Comparison of ENCODE assay signal across 8 mouse cellular contexts in genomic region chr6:120492499-120493373, GRCm38 (mm10). TPM values are rescaled to one million over a fixed set of nuclear protein-coding genes. Genes with fewer than 3 reads are reported as not detected.
DNase-seq lines count a peak whose midpoint lies in the region; ATAC-seq and TF ChIP-seq lines count a peak whose summit lies in the region.

No protein-coding gene starts in this region.

- H3K4me3 ChIP-seq in hindbrain, embryonic 13.5 days, result peak overlapping the region; percentile 86
- H3K4me3 ChIP-seq in liver, embryonic 14.5 days (ENCODE audit: insufficient read depth in 1 of 2, low read depth in 2 of 2, low read length in 2 of 2), result peak overlapping the region in 1 of 2 experiments; percentile 44; a peak in 3 of 4 replicates
- peak overlapping the region; percentile 84 for H3K4me3 ChIP-seq in neural tube, embryonic 13.5 days

- TF ChIP-seq CTCF in liver, embryonic 14.5 days (IDR thresholded peaks at IDR 0.05; ENCODE audit: low read depth), result no peak

- 0 out of 2 replicates have a peak, but pooled peaks cover 5% of the 10 kb centered on the region for H3K27me3 ChIP-seq in hindbrain, embryonic 13.5 days
- H3K27me3 ChIP-seq in liver, embryonic 14.5 days (ENCODE audit: control insufficient read depth, insufficient read depth, low read length), result peaks cover 50% of the 10 kb centered on the region
- H3K27me3 ChIP-seq in neural tube, embryonic 13.5 days, result no peaks in the 10 kb centered on the region; the same call in 1 of the 2 replicates

- peak; percentile 23 for ATAC-seq in hindbrain, embryonic 13.5 days (ENCODE audit: low FRiP score)
- peak; percentile 9; the same call in 1 of the 2 replicates for ATAC-seq in liver, embryonic 14.5 days (ENCODE audit: insufficient read depth)
- peak; percentile 15 for ATAC-seq in neural tube, embryonic 13.5 days (ENCODE audit: low read depth)

- no peaks in the 10 kb centered on the region for H3K9me3 ChIP-seq in hindbrain, embryonic 13.5 days
- H3K9me3 ChIP-seq in liver, embryonic 14.5 days (ENCODE audit: control insufficient read depth, low read length), result no peaks in the 10 kb centered on the region
- no peaks in the 10 kb centered on the region for H3K9me3 ChIP-seq in neural tube, embryonic 13.5 days

- H3K4me2 ChIP-seq in hindbrain, embryonic 13.5 days, result peak overlapping the region; percentile 82
- peak overlapping the region; percentile 62 for H3K4me2 ChIP-seq in liver, embryonic 14.5 days (ENCODE audit: low read depth)
- peak overlapping the region; percentile 84 for H3K4me2 ChIP-seq in neural tube, embryonic 13.5 days

- DNase-seq in layer of hippocampus, postnatal 36 days, result peak; percentile 33 to 50
- DNase-seq in layer of hippocampus, postnatal 14 days (ENCODE audit: low spot score in 2 of 2), result no peak
- DNase-seq in Muller cell, postnatal 12 days (ENCODE audit: inconsistent ontology term), result peak; percentile 51
- DNase-seq in embryo, embryonic 10.5 days (ENCODE audit: low spot score), result peak; percentile 50
- DNase-seq in liver, embryonic 14.5 days (ENCODE audit: low read depth in 3 of 3, low spot score in 3 of 3), result no peak
- no peak for DNase-seq in gastrocnemius, postnatal 14 days

- 1% methylated on average over 92 of the region's 95 CpGs for WGBS in hindbrain, embryonic 13.5 days
- WGBS in liver, embryonic 14.5 days (ENCODE audit: insufficient replicate concordance), result 2% methylated on average over 77 of the region's 95 CpGs
- WGBS in neural tube, embryonic 13.5 days, result 1% methylated on average over 81 of the region's 95 CpGs

- no peak for TF ChIP-seq EP300 in liver, embryonic 14.5 days (IDR thresholded peaks at IDR 0.05; ENCODE audit: low read depth)

- H3K27ac ChIP-seq in hindbrain, embryonic 13.5 days, result peak overlapping the region; percentile 95
- no peak overlapping the region for H3K27ac ChIP-seq in liver, embryonic 14.5 days
- peak overlapping the region; percentile 99 for H3K27ac ChIP-seq in neural tube, embryonic 13.5 days (replicated peaks)

- H3K9ac ChIP-seq in hindbrain, embryonic 13.5 days, result peak overlapping the region; percentile 89
- H3K9ac ChIP-seq in liver, embryonic 14.5 days (replicated peaks), result no peak overlapping the region
- H3K9ac ChIP-seq in neural tube, embryonic 13.5 days, result peak overlapping the region; percentile 96

- no peaks in the 10 kb centered on the region for H3K36me3 ChIP-seq in hindbrain, embryonic 13.5 days
- no peaks in the 10 kb centered on the region for H3K36me3 ChIP-seq in liver, embryonic 14.5 days (replicated peaks; ENCODE audit: control insufficient read depth, insufficient read depth, low read depth)
- H3K36me3 ChIP-seq in neural tube, embryonic 13.5 days, result no peaks in the 10 kb centered on the region

- intact Hi-C loops in gastrocnemius, postnatal 14 days (cut with DNase I; ENCODE audit: low total_unique reads), result no loop called here

- H3K4me1 ChIP-seq in hindbrain, embryonic 13.5 days (replicated peaks), result peaks cover 59% of the 10 kb centered on the region
- H3K4me1 ChIP-seq in liver, embryonic 14.5 days (replicated peaks; ENCODE audit: control insufficient read depth in 2 of 2, insufficient read depth in 2 of 2, low read length in 1 of 2), result peaks cover 0 to 3% of the 10 kb centered on the region in 2 experiments; a peak in 1 of 4 replicates
- peaks cover 67% of the 10 kb centered on the region for H3K4me1 ChIP-seq in neural tube, embryonic 13.5 days (replicated peaks)

RNA-seq across cellular contexts. Expression of gene Tmem121b, which starts 0.9 kb away (rescaled TPM):
- total RNA-seq in layer of hippocampus, postnatal 36 days (2021), result 10 to 100 TPM; 37.7 to 41.3 TPM
- 10 to 100 TPM; 41.3 to 42.2 TPM for total RNA-seq in layer of hippocampus, postnatal 14 days (2021)
- 3.5 and 3.9 TPM in 2 replicates for polyA plus RNA-seq in hindbrain, embryonic 13.5 days (2015; fragmentation: Nextera tagmentation; extraction: Ambion mirVana)
- 0.01 and 0.04 TPM in 2 replicates for polyA plus RNA-seq in liver, embryonic 14.5 days (2012; rRNA removed)
- polyA plus RNA-seq in liver, embryonic 14.5 days (2014; fragmentation: Nextera tagmentation; extraction: Ambion mirVana), result 0.04 TPM in 1 of 2 replicates, not detected in the other
- polyA plus RNA-seq in neural tube, embryonic 13.5 days (2015; fragmentation: Nextera tagmentation; extraction: Ambion mirVana), result 2.2 and 2.5 TPM in 2 replicates
- total RNA-seq in gastrocnemius, postnatal 14 days (2021), result under 1 TPM in 1 of 2 experiments, not detected in 1; 0.04 TPM

RNA-seq across cellular contexts. Expression of gene Il17ra, which starts 29.7 kb away (rescaled TPM):
- total RNA-seq in layer of hippocampus, postnatal 36 days (2021), result 1 to 10 TPM; 6.0 to 7.3 TPM
- total RNA-seq in layer of hippocampus, postnatal 14 days (2021), result 1 to 10 TPM; 5.0 to 6.6 TPM
- polyA plus RNA-seq in hindbrain, embryonic 13.5 days (2015; fragmentation: Nextera tagmentation; extraction: Ambion mirVana), result 8.9 and 9.8 TPM in 2 replicates
- polyA plus RNA-seq in liver, embryonic 14.5 days (2012; rRNA removed), result 6.0 and 6.2 TPM in 2 replicates
- polyA plus RNA-seq in liver, embryonic 14.5 days (2014; fragmentation: Nextera tagmentation; extraction: Ambion mirVana), result 3.6 TPM in 2 replicates
- 9.5 and 10.7 TPM in 2 replicates for polyA plus RNA-seq in neural tube, embryonic 13.5 days (2015; fragmentation: Nextera tagmentation; extraction: Ambion mirVana)
- total RNA-seq in gastrocnemius, postnatal 14 days (2021), result 1 to 10 TPM; 2.1 to 3.3 TPM

RNA-seq across cellular contexts. Expression of gene Hdhd5, which starts 38.4 kb away (rescaled TPM):
- total RNA-seq in layer of hippocampus, postnatal 36 days (2021), result 10 to 100 TPM; 29.5 to 30.5 TPM
- total RNA-seq in layer of hippocampus, postnatal 14 days (2021), result 10 to 100 TPM; 34.2 to 38.1 TPM
- polyA plus RNA-seq in hindbrain, embryonic 13.5 days (2015; fragmentation: Nextera tagmentation; extraction: Ambion mirVana), result 13.2 and 15.1 TPM in 2 replicates
- polyA plus RNA-seq in liver, embryonic 14.5 days (2012; rRNA removed), result 8.4 and 8.8 TPM in 2 replicates
- polyA plus RNA-seq in liver, embryonic 14.5 days (2014; fragmentation: Nextera tagmentation; extraction: Ambion mirVana), result 5.6 and 6.1 TPM in 2 replicates
- 15.1 and 15.8 TPM in 2 replicates for polyA plus RNA-seq in neural tube, embryonic 13.5 days (2015; fragmentation: Nextera tagmentation; extraction: Ambion mirVana)
- 10 to 100 TPM; 21.0 to 25.2 TPM for total RNA-seq in gastrocnemius, postnatal 14 days (2021)

Comparison
In these comparisons a context has a peak if more than half of its experiments do, and no peak if none do; other contexts are left out.
1. DNase-seq: peak in layer of hippocampus, postnatal 36 days (2 of 2), Muller cell, postnatal 12 days (single experiment) and embryo, embryonic 10.5 days (single experiment); none in layer of hippocampus, postnatal 14 days (0 of 2), liver, embryonic 14.5 days (0 of 3) and gastrocnemius, postnatal 14 days (single experiment).
2. RNA of gene Tmem121b, which starts 0.9 kb away (total RNA-seq): 41.3 to 42.2 TPM in layer of hippocampus, postnatal 14 days and 37.7 to 41.3 TPM in layer of hippocampus, postnatal 36 days; 0.04 TPM in gastrocnemius, postnatal 14 days; every median in the first group is over 10 times any median in the second.
3. Peak in every context shown above with its lines, with median percentiles within 50 percentile points of each other: ATAC-seq and H3K4me2 ChIP-seq.